Mouse (Mus musculus) lung, postnatal 0 days (tissue): ENCODE measurements around the gene 1700020A23Rik.

Source experiments
- CTCF ChIP-seq: IDR thresholded peaks from 2 replicates; pipeline ENCODE4 v1.5.1; 2016; ENCODE audit warnings: antibody characterized with exemption, mild to moderate bottlenecking
- EP300 ChIP-seq: IDR thresholded peaks from 2 replicates; pipeline ENCODE4 v1.6.1; 2016; ENCODE audit warnings: antibody characterized with exemption, mild to moderate bottlenecking, control low read depth

- TF ChIP-seq CTCF: no peak
- no peak for TF ChIP-seq EP300
Observed at GRCm38 (mm10) chr2:130450434-130450796, 45.4 kb downstream of the 1700020A23Rik start.
